Mouse (Mus musculus) telencephalon, adult 2 months (tissue): Measurements from ENCODE around the gene Bmpr1a.
"Not testable (repeated sequence)": the region's sequence is repeated elsewhere in the genome, so short reads cannot be mapped to it uniquely, and the experiment has no call there.

Experiments
- DNase-seq: peaks from one replicate; pipeline ENCODE4 v3.0.0-alpha.2; 2011; ENCODE audit warnings: low read depth, low spot score

Bmpr1a gene

GRCm38 (mm10) chr14:34450451-34450850, 52.7 kb downstream of the Bmpr1a start:
- no peak for DNase-seq

GRCm38 (mm10) chr14:34449807-34450206, 53.3 kb downstream of the Bmpr1a start:
- DNase-seq = no peak

- DNase-seq = peak; percentile 19
Observed at GRCm38 (mm10) chr14:34448398-34448797, 54.7 kb downstream of the Bmpr1a start.

GRCm38 (mm10) chr14:34447659-34448058, 55.5 kb downstream of the Bmpr1a start:
- DNase-seq = peak; percentile 45

GRCm38 (mm10) chr14:34446624-34447023, 56.5 kb downstream of the Bmpr1a start:
- no peak for DNase-seq

GRCm38 (mm10) chr14:34445348-34445747, 57.8 kb downstream of the Bmpr1a start:
- DNase-seq = no peak

GRCm38 (mm10) chr14:34444924-34445323, 58.2 kb downstream of the Bmpr1a start:
- peak; percentile 8 for DNase-seq

GRCm38 (mm10) chr14:34444368-34444767, 58.8 kb downstream of the Bmpr1a start:
- DNase-seq = no peak

GRCm38 (mm10) chr14:34442531-34442930, 60.6 kb downstream of the Bmpr1a start:
- DNase-seq = peak; percentile 6

GRCm38 (mm10) chr14:34440526-34441066, 62.5 kb downstream of the Bmpr1a start:
- no peak for DNase-seq

- no peak for DNase-seq
Observed at GRCm38 (mm10) chr14:34429069-34429468, 74.1 kb downstream of the Bmpr1a start.

- no peak for DNase-seq
Observed at GRCm38 (mm10) chr14:34428274-34428673, 74.9 kb downstream of the Bmpr1a start.

- no peak for DNase-seq
Observed at GRCm38 (mm10) chr14:34421078-34421477, 82.1 kb downstream of the Bmpr1a start.

GRCm38 (mm10) chr14:34417501-34417900, 85.6 kb downstream of the Bmpr1a start:
- DNase-seq = no peak

GRCm38 (mm10) chr14:34416946-34417345, 86.2 kb downstream of the Bmpr1a start:
- not testable (repeated sequence) for DNase-seq

- peak; percentile 8 for DNase-seq
Observed at GRCm38 (mm10) chr14:34412164-34412896, 90.8 kb downstream of the Bmpr1a start.

GRCm38 (mm10) chr14:34410716-34411115, 92.4 kb downstream of the Bmpr1a start:
- DNase-seq = no peak

GRCm38 (mm10) chr14:34403424-34403823, 99.7 kb downstream of the Bmpr1a start:
- no peak for DNase-seq

- DNase-seq = no peak
Observed at GRCm38 (mm10) chr14:34402871-34403270, 100.3 kb downstream of the Bmpr1a start.

- DNase-seq = peak; percentile 21
Observed at GRCm38 (mm10) chr14:34401135-34401534, 102.0 kb downstream of the Bmpr1a start.

- DNase-seq = no peak
Observed at GRCm38 (mm10) chr14:34400021-34400420, 103.1 kb downstream of the Bmpr1a start.

GRCm38 (mm10) chr14:34399301-34399700, 103.8 kb downstream of the Bmpr1a start:
- no peak for DNase-seq

- no peak for DNase-seq
Observed at GRCm38 (mm10) chr14:34398901-34399300, 104.2 kb downstream of the Bmpr1a start.
